Mouse (Mus musculus) kidney, postnatal 25 days (tissue): ENCODE results near the gene Tex101.
"Not testable (repeated sequence)": the region's sequence is repeated elsewhere in the genome, so short reads cannot be mapped to it uniquely, and the experiment has no call there.

ENCODE experiments used
- DNase-seq, 2 experiments: peaks; one replicate each; pipeline ENCODE4 v3.0.0; 2021; ENCODE audit warnings: mixed read lengths in 2 of 2

Tex101 gene

DNA sequence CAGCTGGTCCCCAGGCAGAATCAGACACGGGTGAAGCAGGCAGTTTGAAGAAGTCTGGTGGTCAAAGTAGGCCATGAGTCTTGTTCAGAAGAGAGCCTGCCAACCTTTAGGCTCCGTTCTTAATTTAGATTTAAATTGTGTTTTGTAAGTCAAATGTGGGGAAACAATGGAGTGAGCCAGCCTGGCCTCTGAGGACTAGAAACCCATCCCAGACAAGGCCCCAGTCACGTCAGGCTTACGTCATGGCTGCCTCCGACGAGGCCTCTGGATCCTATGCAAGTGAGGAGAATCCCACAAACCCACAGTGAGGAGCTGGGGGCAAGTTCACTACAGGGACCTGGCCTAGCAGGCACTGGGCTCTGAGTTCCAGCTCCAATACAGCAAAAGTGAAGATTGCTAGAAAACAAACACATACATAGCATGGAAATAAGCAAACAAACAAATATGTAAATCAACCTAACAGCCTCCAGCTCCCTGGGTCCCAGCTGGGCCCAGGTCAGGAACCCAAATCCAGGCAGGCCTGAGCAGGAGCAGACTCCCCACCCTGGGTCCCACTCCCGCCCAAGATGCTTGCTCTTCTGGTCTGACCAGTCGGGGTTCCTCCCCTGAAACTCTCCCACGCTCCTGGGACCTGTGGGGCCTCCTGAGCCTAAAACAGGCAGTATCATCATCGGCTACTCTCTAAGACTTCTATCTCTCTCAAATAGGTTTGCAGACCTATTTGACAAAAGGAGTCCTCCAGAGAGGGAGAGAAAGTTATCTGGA lies 46.2 kb downstream of the Tex101 start:
- DNase-seq: no peak

DNA sequence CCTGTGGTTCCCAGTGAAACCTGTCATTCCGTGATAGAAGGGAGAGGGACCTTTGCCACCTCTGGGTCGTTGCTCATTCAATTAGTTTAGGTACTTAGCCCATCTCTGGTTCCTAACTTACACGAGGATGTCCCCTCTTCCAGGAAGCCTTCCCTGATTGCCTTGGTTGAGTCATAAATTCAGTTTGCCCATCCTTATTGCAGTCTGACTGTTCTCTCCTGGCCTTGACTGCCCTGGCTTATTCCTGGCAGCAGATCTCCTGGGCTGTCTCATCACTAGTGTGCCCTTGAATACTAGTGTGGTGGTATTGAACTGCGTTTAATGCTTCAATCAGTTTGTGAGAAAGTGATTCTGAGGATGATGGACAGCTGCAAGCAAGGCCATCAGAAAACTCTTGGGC lies 46.8 kb downstream of the Tex101 start:
- DNase-seq: no peak

DNA sequence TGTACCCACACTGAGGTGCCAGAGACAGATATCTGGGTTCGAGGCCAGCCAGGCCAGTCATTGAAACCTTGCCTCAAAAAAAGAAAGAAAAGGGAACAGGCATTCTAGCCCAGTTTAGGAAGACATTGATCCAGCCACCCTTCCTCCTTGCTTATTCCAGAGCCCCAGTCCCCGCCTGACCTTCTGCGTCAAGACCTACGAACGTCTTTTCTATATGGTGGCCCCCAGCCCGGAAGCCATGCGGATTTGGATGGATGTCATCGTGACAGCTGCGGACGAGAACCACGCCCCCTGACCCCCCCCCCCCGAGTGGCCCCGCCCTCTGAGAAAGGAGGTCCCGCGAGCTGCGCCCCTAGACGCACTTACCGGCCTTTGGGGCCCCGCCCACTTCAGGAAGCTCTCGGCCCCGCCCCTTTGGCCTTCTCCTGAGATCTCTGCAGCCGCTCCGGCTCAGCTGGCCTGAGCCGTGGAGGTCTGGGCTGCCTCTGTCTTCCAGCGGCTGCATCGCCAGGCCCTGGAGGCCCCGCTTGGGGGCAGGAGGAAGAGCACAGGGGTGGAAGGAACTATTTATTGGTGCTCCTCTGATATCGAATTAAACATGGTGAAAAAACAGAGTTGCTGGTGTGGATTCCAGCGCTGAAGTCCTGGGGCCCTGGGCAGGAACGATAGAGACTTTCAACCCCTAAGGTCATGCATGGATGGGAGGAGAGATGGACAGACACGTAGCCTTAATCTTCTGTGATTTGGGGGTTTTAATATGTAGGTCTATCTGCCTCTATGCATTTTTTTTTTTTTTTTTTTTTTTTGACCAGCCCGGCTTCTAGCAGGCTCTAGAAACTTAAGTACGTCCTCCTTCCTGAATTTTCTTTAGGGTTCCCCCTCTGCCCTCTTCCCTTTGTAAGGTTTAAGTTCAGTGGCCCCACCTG lies 47.5 kb downstream of the Tex101 start:
- DNase-seq: peak; percentile 89 to 92

DNA sequence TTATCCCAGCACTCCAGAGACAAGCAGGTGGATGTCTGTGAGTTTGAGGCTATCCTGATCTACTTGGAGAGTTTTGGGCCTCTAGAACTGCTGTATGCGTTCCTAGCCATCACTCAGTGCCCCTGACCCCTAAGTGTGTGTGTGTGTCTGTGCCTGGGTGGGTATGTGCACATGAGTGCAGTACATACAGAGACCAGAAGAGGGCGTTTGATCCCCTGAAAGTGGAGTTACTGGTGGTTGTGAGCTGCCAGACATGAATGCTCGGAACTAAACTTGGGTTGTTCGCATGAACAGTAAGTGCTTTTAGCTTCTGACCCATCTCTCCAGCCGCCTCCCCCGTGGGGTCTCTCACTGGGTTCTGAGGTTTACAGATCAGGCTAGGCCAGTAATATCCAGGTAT lies 53.5 kb downstream of the Tex101 start:
- DNase-seq: no peak

- no peak for DNase-seq
These were observed 55.3 kb downstream of the Tex101 start for GRCm38 (mm10) chr7:24621193-24621592.

DNA sequence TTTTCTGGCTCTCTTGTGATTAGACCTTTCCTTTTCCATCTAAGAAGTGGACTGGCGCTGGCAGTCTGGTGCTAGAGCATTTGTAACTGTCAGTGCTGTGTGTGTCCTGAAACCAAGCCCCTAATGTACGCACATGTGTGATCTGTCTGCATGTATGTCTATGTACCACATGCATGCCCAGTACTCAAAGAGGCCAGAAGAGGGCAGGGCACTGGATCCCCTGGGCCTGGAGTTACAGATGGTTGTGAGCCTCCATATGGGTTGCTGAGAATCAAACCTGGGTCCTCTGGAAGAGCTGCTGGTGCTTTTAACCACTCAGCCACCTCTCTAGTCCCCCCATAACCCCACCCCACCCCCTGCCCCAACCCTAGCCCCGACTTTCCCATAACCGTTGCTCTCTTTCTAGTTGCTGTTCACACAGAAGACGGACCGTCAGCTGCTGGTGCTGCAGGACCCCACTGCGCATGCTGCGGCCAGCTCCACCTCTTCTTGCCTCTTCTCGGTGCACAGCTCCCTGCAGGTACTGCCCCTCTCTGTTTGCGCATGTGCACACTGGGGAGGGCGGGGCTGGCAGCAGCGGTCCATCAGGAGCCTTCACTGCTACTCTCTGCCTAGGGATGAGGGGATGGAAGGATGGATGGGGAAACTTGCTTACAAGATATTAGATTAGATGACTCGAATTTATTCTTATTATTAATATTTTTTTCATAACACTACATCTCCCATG lies 56.6 kb downstream of the Tex101 start:
- no peak for DNase-seq

DNA sequence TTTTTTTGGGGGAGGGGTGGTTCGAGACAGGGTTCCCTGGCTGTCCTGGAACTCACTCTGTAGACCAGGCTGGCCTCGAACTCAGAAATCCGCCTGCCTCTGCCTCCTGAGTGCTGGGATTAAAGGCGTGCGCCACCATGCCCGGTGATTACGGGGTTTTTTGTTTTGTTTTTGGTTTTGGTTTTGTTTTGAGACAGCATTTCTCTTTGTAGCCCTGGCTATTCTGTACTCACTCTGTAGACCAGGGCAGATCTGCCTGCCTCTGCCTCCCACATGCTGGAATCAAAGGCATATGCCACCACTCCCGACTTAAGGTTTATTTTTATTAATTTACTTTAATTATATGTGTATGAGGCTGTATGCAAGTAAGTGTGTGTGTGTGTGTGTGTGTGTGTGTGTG lies 58.1 kb downstream of the Tex101 start:
- not testable (repeated sequence) for DNase-seq
